Mouse (Mus musculus) colon, adult 2 months (tissue): ENCODE data around the gene Psg16. TPM values are rescaled to one million over a fixed set of nuclear protein-coding genes. Genes with fewer than 3 reads are reported as not detected.

Experiments used
- polyA plus RNA-seq: library from polyadenylated mRNA; depleted of rRNA; stranded (reverse); fragments of >200 nt; gene quantifications from 2 replicates; pipeline ENCODE4 v1.2.3, GENCODE M21; 2012; rRNA removed

Gene Psg16
- polyA plus RNA-seq = 0.12 TPM in 1 of 2 replicates, not detected in the other

DNA sequence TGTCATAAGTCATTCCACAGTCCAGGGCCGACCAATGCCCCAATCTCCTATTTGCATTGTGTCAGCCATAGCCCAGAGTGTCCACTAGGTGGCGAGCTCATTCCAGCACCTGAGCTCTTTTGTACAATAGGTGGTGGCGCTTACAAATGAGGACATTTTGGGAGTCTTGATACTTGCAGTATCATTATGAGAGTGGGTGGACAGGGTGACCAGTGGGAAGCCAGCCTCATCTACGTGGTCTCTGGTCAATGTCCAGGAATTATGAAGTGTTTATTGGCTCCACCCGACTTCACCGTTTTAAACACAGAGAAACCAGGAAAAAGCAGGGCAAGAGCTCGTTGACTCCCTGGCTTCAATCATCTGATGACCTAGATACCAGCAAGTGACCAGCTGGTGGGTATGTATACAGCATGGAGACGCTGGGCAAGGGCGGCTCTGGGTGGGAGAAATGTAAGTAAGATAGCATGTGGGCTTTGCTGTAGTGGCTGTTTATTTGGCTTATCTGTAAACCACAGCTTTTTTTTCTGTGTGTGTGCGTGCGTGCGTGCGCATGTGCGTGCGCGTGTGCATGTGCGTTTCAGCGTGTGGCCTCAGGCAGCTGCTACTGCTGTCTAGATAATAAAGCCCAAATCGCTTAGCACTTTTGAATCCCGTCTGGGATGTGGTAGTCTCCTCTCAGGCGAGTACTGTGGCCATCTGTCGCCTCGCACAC lies at the start of gene Psg16:
Gene Psg16, plus strand, starts transcription at position 137 of the 712 bp plus-strand sequence.

DNA sequence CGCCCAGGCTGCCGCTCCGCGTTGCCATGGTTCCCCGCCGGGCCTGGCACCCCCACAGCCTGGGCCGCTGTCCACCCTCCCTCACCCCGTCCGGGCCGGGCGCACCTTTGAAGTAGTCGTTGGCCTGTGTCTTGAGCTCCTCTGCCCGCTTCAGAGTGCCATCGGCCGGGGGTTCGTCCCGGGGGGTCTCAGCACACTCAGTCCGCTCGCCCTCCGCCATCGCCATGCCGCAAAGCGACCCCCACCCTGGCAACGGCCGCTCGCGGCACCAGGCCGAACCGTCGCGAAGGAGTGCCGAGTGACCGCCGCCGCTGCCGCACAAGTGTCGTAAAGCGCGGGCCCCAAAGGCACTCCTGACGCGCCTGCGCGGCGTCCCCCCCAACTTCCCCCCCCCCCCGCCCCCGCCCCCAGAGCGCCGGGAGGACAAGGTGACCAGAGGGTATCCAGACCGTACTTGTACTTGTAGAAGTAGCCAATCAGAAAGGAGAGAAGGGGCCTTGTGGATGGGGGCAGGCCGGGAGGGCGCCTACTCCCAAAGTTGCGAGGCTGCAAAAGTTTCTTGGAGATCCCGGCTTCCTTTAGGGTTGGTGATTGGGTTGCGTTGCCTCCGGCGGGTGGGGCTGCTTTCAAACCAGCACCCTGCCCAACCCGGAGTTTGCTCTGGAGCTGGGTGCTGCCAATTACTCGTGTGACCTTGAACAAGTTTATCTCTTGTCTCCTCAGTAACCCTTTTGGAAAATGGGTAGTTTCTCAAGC lies 46.1 kb upstream of the Psg16 start, which contains the start of gene Ppp5c:
Gene Ppp5c, minus strand, starts transcription at position 337 of the 756 bp plus-strand sequence.

DNA sequence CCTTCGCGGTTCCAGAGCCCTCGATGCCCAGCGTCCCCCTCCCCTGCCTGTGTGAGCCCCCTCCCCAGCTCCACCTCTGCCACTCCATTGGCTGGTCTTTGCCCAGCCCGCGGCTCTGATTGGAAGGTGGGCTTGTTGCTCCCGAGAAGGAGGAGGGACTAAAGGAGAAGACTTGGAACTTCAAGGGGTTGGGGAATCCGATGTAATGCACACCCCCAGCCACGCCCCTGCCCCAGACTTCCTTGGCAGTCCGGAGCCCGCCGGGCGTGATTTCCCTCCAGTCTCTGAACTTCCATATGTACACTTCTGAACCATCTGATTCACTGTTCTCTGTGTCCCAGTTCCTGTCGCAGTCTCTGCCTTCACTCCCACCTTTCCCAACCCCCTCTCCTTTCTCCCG lies 11.5 kb upstream of the Psg16 start, which contains the start of gene Hif3a:
Gene Hif3a, minus strand, starts transcription at position 39 of the 400 bp plus-strand sequence.

DNA sequence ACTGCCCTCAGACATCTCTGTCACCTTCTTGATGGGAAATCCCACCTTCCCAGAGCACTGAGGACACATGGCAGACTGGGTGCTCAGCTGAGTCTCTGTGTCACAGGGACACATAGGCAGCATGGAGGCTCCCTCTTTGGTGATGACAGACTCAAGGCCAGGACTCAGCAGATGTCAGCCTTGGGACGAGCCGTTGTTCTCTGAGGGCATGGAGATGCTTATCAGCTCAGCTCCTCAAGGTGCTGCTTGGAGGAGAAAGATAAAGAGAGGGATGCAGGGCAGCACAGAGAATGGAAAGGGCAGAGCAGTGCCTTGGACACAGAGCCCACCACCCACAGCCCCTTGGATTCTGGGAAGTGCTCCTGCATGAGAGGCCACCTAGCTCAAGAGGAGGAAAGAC lies 76.1 kb downstream of the Psg16 start, which contains the start of gene Ceacam3:
Gene Ceacam3, plus strand, starts transcription at position 352 of the 400 bp plus-strand sequence.

Other genes with a start within 250 kb of the Psg16 start
- 44.3 and 45.8 TPM in 2 replicates for gene Prkd2, start 231.1 kb upstream of the Psg16 start, polyA plus RNA-seq
- gene Dact3, start 198.7 kb upstream of the Psg16 start, polyA plus RNA-seq = 66.8 and 81.5 TPM in 2 replicates
- gene Gng8, start 182.3 kb upstream of the Psg16 start, polyA plus RNA-seq = 4.2 and 8.5 TPM in 2 replicates
- 3.6 and 5.5 TPM in 2 replicates for gene Ptgir, start 167.6 kb upstream of the Psg16 start, polyA plus RNA-seq
- gene Calm3, start 149.9 kb upstream of the Psg16 start, polyA plus RNA-seq = 462 and 594 TPM in 2 replicates
- 8.9 and 9.2 TPM in 2 replicates for gene Pnmal2, start 129.4 kb upstream of the Psg16 start, polyA plus RNA-seq
- gene Pnmal1, start 114.4 kb upstream of the Psg16 start, polyA plus RNA-seq = 0.24 and 0.31 TPM in 2 replicates
- gene Gm42372, start 91.0 kb upstream of the Psg16 start, polyA plus RNA-seq = 0.05 TPM in 2 replicates
- gene Ccdc8, start 81.3 kb upstream of the Psg16 start, polyA plus RNA-seq = 1.7 and 2.0 TPM in 2 replicates
- 346 and 370 TPM in 2 replicates for gene Ppp5c, start 46.1 kb upstream of the Psg16 start, polyA plus RNA-seq
- 4.9 and 7.8 TPM in 2 replicates for gene Hif3a, start 11.6 kb upstream of the Psg16 start, polyA plus RNA-seq
- not detected in 2 replicates for gene Ceacam3, start 76.2 kb downstream of the Psg16 start, polyA plus RNA-seq
- gene Psg29, start 129.4 kb downstream of the Psg16 start, polyA plus RNA-seq = not detected in 2 replicates